Mouse (Mus musculus) G1E (cell line): ENCODE data around the gene Hspa1b.
"Not testable (repeated sequence)": the region's sequence is repeated elsewhere in the genome, so short reads cannot be mapped to it uniquely, and the experiment has no call there.

ENCODE experiments used
- CTCF ChIP-seq: IDR thresholded peaks from 2 replicates; pipeline ENCODE4 v1.5.1; 2012; ENCODE audit warnings: low read depth, low read length, inconsistent platforms, mixed read lengths
- GATA1 ChIP-seq: IDR thresholded peaks from 2 replicates; pipeline ENCODE4 v1.6.1; 2012; ENCODE audit warnings: borderline replicate concordance, low read length, inconsistent platforms, mixed read lengths
- POLR2AphosphoS5 ChIP-seq: IDR thresholded peaks from 2 replicates; pipeline ENCODE4 v1.6.1; 2012; ENCODE audit warnings: low read depth, low read length, inconsistent platforms; ENCODE audit not compliant: insufficient replicate concordance

DNA sequence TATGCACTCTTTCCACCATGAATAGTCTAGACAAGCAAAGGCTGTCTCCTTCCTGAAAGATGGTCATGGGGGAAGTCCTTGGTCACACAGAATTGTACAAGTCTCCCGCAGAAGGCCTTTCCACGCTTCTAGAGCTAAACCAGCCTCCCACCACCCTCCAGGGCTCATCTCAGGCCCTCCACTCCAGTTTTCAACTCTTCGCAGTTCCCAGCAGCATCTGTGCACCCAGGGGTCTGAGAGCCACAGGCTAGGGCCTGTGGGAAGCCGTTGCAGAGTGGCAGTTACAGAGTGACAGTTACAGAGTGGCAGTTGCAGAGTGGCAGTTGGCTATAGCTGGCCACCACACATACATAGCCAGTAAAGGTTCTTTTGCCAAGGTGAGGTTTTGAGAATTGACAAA lies 36.9 kb upstream of the Hspa1b start:
- not testable (repeated sequence) for TF ChIP-seq CTCF, GATA1, POLR2AphosphoS5
